ENCODE assay signal across 11 mouse cellular contexts in genomic region chr9:20653859-20654258, GRCm38 (mm10). TPM values are rescaled to one million over a fixed set of nuclear protein-coding genes. Genes with fewer than 3 reads are reported as not detected.
DNase-seq lines count a peak whose midpoint lies in the region; ATAC-seq and TF ChIP-seq lines count a peak whose summit lies in the region.
"Had no signal": no experiment of that assay in that cellular context is flagged by ENCODE, and none has a peak within 500 bp of the region (broad histone marks: within the 10 kb centered on the region; RNA-seq: fewer than 3 reads in every experiment).

No protein-coding gene starts in this region.

- H3K79me2 ChIP-seq in heart, adult 2 months (replicated peaks; ENCODE audit: control insufficient read depth, insufficient read depth, low read length) = peaks cover 3% of the 10 kb centered on the region; the same call in 1 of the 2 replicates
- H3K79me2 ChIP-seq in myocyte (ENCODE audit: control insufficient read depth, insufficient read depth) = peaks cover 64% of the 10 kb centered on the region

- no peaks in the 10 kb centered on the region; the same call in 1 of the 2 replicates for H3K36me3 ChIP-seq in heart, adult 2 months (ENCODE audit: control insufficient read depth, insufficient read depth, low read length)
- peaks cover 67% of the 10 kb centered on the region for H3K36me3 ChIP-seq in megakaryocyte, embryonic 14.5 days (replicated peaks; ENCODE audit: low read length)
- peaks cover 26% of the 10 kb centered on the region for H3K36me3 ChIP-seq in hindbrain, postnatal 0 days (ENCODE audit: insufficient read depth, low read length)
- peaks cover 14% of the 10 kb centered on the region for H3K36me3 ChIP-seq in myocyte (ENCODE audit: control insufficient read depth, insufficient read depth)

- H3K4me1 ChIP-seq in heart, adult 2 months (ENCODE audit: control insufficient read depth, insufficient read depth, low read length) = peaks cover 4% of the 10 kb centered on the region
- H3K4me1 ChIP-seq in megakaryocyte, embryonic 14.5 days = peaks cover 65% of the 10 kb centered on the region
- H3K4me1 ChIP-seq in hindbrain, postnatal 0 days (ENCODE audit: insufficient read depth, low read length) = peaks cover 18% of the 10 kb centered on the region

- H3K27me3 ChIP-seq in heart, adult 2 months (ENCODE audit: control insufficient read depth, insufficient read depth, low read length) = no peaks in the 10 kb centered on the region
- no peaks in the 10 kb centered on the region for H3K27me3 ChIP-seq in megakaryocyte, embryonic 14.5 days (replicated peaks)
- no peaks in the 10 kb centered on the region for H3K27me3 ChIP-seq in hindbrain, postnatal 0 days (ENCODE audit: insufficient read depth, low read length)
- H3K27me3 ChIP-seq in myocyte (ENCODE audit: control insufficient read depth, insufficient read depth, insufficient read length) = no peaks in the 10 kb centered on the region

- H3K9me3 ChIP-seq in megakaryocyte, embryonic 14.5 days = no peaks in the 10 kb centered on the region
- H3K9me3 ChIP-seq in hindbrain, postnatal 0 days (ENCODE audit: low read length) = no peaks in the 10 kb centered on the region

- WGBS in heart, adult 2 months = 91% methylated on average over 3 of the region's 3 CpGs
- WGBS in hindbrain, postnatal 0 days = 91% methylated on average over 3 of the region's 3 CpGs

- H3K9ac ChIP-seq in heart, adult 2 months (ENCODE audit: low read depth, low read length) = no peak overlapping the region
- no peak overlapping the region for H3K9ac ChIP-seq in hindbrain, postnatal 0 days (replicated peaks; ENCODE audit: low read length)

- DNase-seq in heart, adult 2 months = no peak
- no peak for DNase-seq in heart, postnatal 4 days
- DNase-seq in hindbrain, postnatal 0 days (ENCODE audit: low spot score) = no peak
- no peak for DNase-seq in cerebellum, adult 11 months
- DNase-seq in heart, postnatal 25 days (ENCODE audit: low spot score) = no peak
- DNase-seq: adrenal gland, postnatal 14 days; cerebellum, adult 18-20 months; kidney, postnatal 25 days had no signal

- 0 out of 2 replicates have a peak, but pooled peaks have one; percentile 12 for TF ChIP-seq CTCF in heart, adult 2 months (IDR thresholded peaks at IDR 0.05)
- peak; percentile 24; the same call in 1 of the 2 replicates for TF ChIP-seq CTCF in hindbrain, postnatal 0 days (IDR thresholded peaks at IDR 0.05; ENCODE audit: low read depth)

- no peak overlapping the region for H3ac ChIP-seq in myocyte (ENCODE audit: control insufficient read depth, insufficient read length)

- no peak for TF ChIP-seq POLR2A in heart, adult 2 months (IDR thresholded peaks at IDR 0.05; ENCODE audit: insufficient read depth, low read depth, low read length)
- TF ChIP-seq POLR2A in myocyte (IDR thresholded peaks at IDR 0.05; ENCODE audit: insufficient read length, low read depth) = no peak

- H3K4me3 ChIP-seq in heart, adult 2 months = no peak overlapping the region
- H3K4me3 ChIP-seq in megakaryocyte, embryonic 14.5 days (replicated peaks) = peak overlapping the region; percentile 28
- H3K4me3 ChIP-seq in hindbrain, postnatal 0 days (ENCODE audit: low read length) = no peak overlapping the region
- H3K4me3 ChIP-seq in myocyte = peak overlapping the region; percentile 64

- H3K4me2 ChIP-seq in hindbrain, postnatal 0 days (ENCODE audit: low read depth, low read length) = no peak overlapping the region; the same call in 1 of the 2 replicates
- H3K4me2 ChIP-seq in myocyte (ENCODE audit: low read depth) = no peak overlapping the region

- intact Hi-C loops in heart, adult 2 months (cut with DNase I) = loop anchor here (5.0 kb wide), 2 partner anchors 187 to 272 kb away; no protein-coding TSS in a partner anchor
- intact Hi-C loops in heart, postnatal 25 days (cut with DNase I) = loop anchor here (5.0 kb wide), 1 partner anchor 187 kb away; no protein-coding TSS in a partner anchor

- no peak for ATAC-seq in megakaryocyte, adult 5-6 weeks (ENCODE audit: poor library complexity, severe bottlenecking)
- ATAC-seq in hindbrain, postnatal 0 days = no peak

- TF ChIP-seq EP300 in heart, adult 2 months (IDR thresholded peaks at IDR 0.05; ENCODE audit: insufficient read depth, low read depth, low read length) = no peak

- no peak overlapping the region for H3K27ac ChIP-seq in heart, adult 2 months
- H3K27ac ChIP-seq in hindbrain, postnatal 0 days = no peak overlapping the region

TF ChIP-seq in myocyte, 11 proteins besides CTCF, POLR2A, EP300 and RAD21:
- TF ChIP-seq MYOG (IDR thresholded peaks at IDR 0.05; ENCODE audit: control insufficient read depth in 1 of 3, insufficient read depth in 1 of 3, insufficient read length in 2 of 3, low read depth in 2 of 3) (no peak), MYOD1 (IDR thresholded peaks at IDR 0.05; ENCODE audit: control insufficient read depth in 1 of 3, insufficient read length in 2 of 3, low read depth in 2 of 3) (no peak), REST (IDR thresholded peaks at IDR 0.05; ENCODE audit: insufficient read depth, insufficient read length) (no peak), TCF12 (IDR thresholded peaks at IDR 0.05; ENCODE audit: insufficient read depth, poor library complexity, severe bottlenecking) (no peak), SRF (IDR thresholded peaks at IDR 0.05; ENCODE audit: control insufficient read depth, insufficient read length, low read depth) (no peak), MAX (IDR thresholded peaks at IDR 0.05; ENCODE audit: low read depth) (no peak), POLR2AphosphoS2 (IDR thresholded peaks at IDR 0.05; ENCODE audit: insufficient read length, low read depth) (no peak), TCF3 (IDR thresholded peaks at IDR 0.05; ENCODE audit: insufficient read length, low read depth) (no peak), CEBPB (IDR thresholded peaks at IDR 0.05; ENCODE audit: insufficient read depth, poor library complexity, severe bottlenecking) (no peak), USF1 (IDR thresholded peaks at IDR 0.05; ENCODE audit: low read depth) (no peak), E2F4 (IDR thresholded peaks at IDR 0.05; ENCODE audit: insufficient read depth) (no peak)

RNA-seq across cellular contexts. Expression of gene Pin1, which starts 2.0 kb away (rescaled TPM):
- total RNA-seq in heart, adult 2 months (2021) = 10 to 100 TPM; 17.8 to 18.6 TPM
- polyA plus RNA-seq in heart, adult 2 months (2012; rRNA removed) = 18.8 and 20.8 TPM in 2 replicates
- total RNA-seq in heart, postnatal 4 days (2021) = 10 to 100 TPM; 20.5 to 22.1 TPM
- polyA plus RNA-seq in megakaryocyte, embryonic 14.5 days (2012; ENCODE audit: insufficient read depth, low replicate concordance) = 8.5 and 31.8 TPM in 2 replicates
- total RNA-seq in megakaryocyte, adult 5-6 weeks (2015) = 10.2 and 10.6 TPM in 2 replicates
- total RNA-seq in megakaryocyte, adult 5-6 weeks (2017) = 7.5 and 9.8 TPM in 2 replicates
- total RNA-seq in hindbrain, postnatal 0 days (2014; rRNA removed) = 31.7 and 44.3 TPM in 2 replicates
- 65.7 and 68.0 TPM in 2 replicates for polyA plus RNA-seq in hindbrain, postnatal 0 days (2015; fragmentation: Nextera tagmentation; extraction: Ambion mirVana)
- polyA plus RNA-seq in myocyte (2012; fragmentation: generic; extraction: Trizol) = 36.8 TPM
- 10 to 100 TPM; 18.3 to 19.2 TPM for total RNA-seq in heart, postnatal 25 days (2021)

RNA-seq across cellular contexts. Expression of gene Fbxl12, which starts 9.3 kb away (rescaled TPM):
- total RNA-seq in heart, adult 2 months (2021) = 10 to 100 TPM in 1 of 2 experiments, 1 to 10 TPM in 1; 8.8 to 10.3 TPM
- 16.6 and 17.9 TPM in 2 replicates for polyA plus RNA-seq in heart, adult 2 months (2012; rRNA removed)
- 10 to 100 TPM; 16.1 to 16.5 TPM for total RNA-seq in heart, postnatal 4 days (2021)
- polyA plus RNA-seq in megakaryocyte, embryonic 14.5 days (2012; ENCODE audit: insufficient read depth, low replicate concordance) = 20.8 and 31.8 TPM in 2 replicates
- 14.4 and 20.1 TPM in 2 replicates for total RNA-seq in megakaryocyte, adult 5-6 weeks (2015)
- 4.1 and 4.5 TPM in 2 replicates for total RNA-seq in megakaryocyte, adult 5-6 weeks (2017)
- total RNA-seq in hindbrain, postnatal 0 days (2014; rRNA removed) = 16.9 and 18.8 TPM in 2 replicates
- 11.4 and 13.0 TPM in 2 replicates for polyA plus RNA-seq in hindbrain, postnatal 0 days (2015; fragmentation: Nextera tagmentation; extraction: Ambion mirVana)
- 10.6 TPM for polyA plus RNA-seq in myocyte (2012; fragmentation: generic; extraction: Trizol)
- 10 to 100 TPM; 10.5 to 11.5 TPM for total RNA-seq in heart, postnatal 25 days (2021)

RNA-seq across cellular contexts. Expression of gene Ubl5, which starts 11.2 kb away (rescaled TPM):
- total RNA-seq in heart, adult 2 months (2021) = 100 to 1,000 TPM; 233 to 269 TPM
- polyA plus RNA-seq in heart, adult 2 months (2012; rRNA removed) = 275 and 362 TPM in 2 replicates
- 100 to 1,000 TPM; 213 to 225 TPM for total RNA-seq in heart, postnatal 4 days (2021)
- 15.3 TPM in 1 of 2 replicates, not detected in the other for polyA plus RNA-seq in megakaryocyte, embryonic 14.5 days (2012; ENCODE audit: insufficient read depth, low replicate concordance)
- total RNA-seq in megakaryocyte, adult 5-6 weeks (2015) = 455 and 486 TPM in 2 replicates
- total RNA-seq in megakaryocyte, adult 5-6 weeks (2017) = 123 and 127 TPM in 2 replicates
- total RNA-seq in hindbrain, postnatal 0 days (2014; rRNA removed) = 169 and 274 TPM in 2 replicates
- 528 and 550 TPM in 2 replicates for polyA plus RNA-seq in hindbrain, postnatal 0 days (2015; fragmentation: Nextera tagmentation; extraction: Ambion mirVana)
- 762 TPM for polyA plus RNA-seq in myocyte (2012; fragmentation: generic; extraction: Trizol)
- total RNA-seq in heart, postnatal 25 days (2021) = 100 to 1,000 TPM; 218 to 220 TPM

Comparison
In these comparisons a context has a peak if more than half of its experiments do, and no peak if none do; other contexts are left out.
1. H3K4me3 ChIP-seq: peak in megakaryocyte, embryonic 14.5 days (single experiment) and myocyte (single experiment); none in heart, adult 2 months (single experiment) and hindbrain, postnatal 0 days (single experiment).